Mouse (Mus musculus) small intestine, adult 2 months (tissue): ENCODE results near the gene Olfr311. TPM values are rescaled to one million over a fixed set of nuclear protein-coding genes. Genes with fewer than 3 reads are reported as not detected.
"Not testable (repeated sequence)": the region's sequence is repeated elsewhere in the genome, so short reads cannot be mapped to it uniquely, and the experiment has no call there.

Experiments
- H3K27ac ChIP-seq: fragments of 200-500 bp; 2 replicates; pipeline ENCODE4 v1.5.1; 2012; ENCODE audit warnings: low read depth, low read length, control low read depth, inconsistent platforms; ENCODE audit not compliant: insufficient read depth
- H3K27me3 ChIP-seq: fragments of 200-500 bp; 2 replicates; pipeline ENCODE4 v1.6.1; 2012; ENCODE audit warnings: mild to moderate bottlenecking, moderate library complexity, low read length, inconsistent platforms; ENCODE audit not compliant: control insufficient read depth, insufficient read depth
- H3K36me3 ChIP-seq: fragments of 200-500 bp; 2 replicates; pipeline ENCODE4 v1.6.1; 2012; ENCODE audit warnings: mild to moderate bottlenecking, low read length, control low read depth, inconsistent platforms; ENCODE audit not compliant: control insufficient read depth, insufficient read depth
- H3K4me1 ChIP-seq: fragments of 200-500 bp; 2 replicates; pipeline ENCODE4 v1.6.1; 2012; ENCODE audit warnings: low read length, inconsistent platforms, mixed read lengths; ENCODE audit not compliant: control insufficient read depth, insufficient read depth, insufficient read length
- H3K4me3 ChIP-seq: fragments of 200-500 bp; 2 replicates; pipeline ENCODE4 v1.5.1; 2012; ENCODE audit warnings: low read depth, mild to moderate bottlenecking, control low read depth, inconsistent platforms, low read length, moderate library complexity
- CTCF ChIP-seq: fragments of 200-500 bp; IDR thresholded peaks from 2 replicates; pipeline ENCODE4 v1.5.1; 2012; ENCODE audit warnings: low read depth, mild to moderate bottlenecking, control low read depth, inconsistent platforms, low read length, moderate library complexity, mixed read lengths; ENCODE audit not compliant: insufficient replicate concordance, insufficient read length; ENCODE audit errors: extremely low read depth
- POLR2A ChIP-seq: fragments of 200-500 bp; IDR thresholded peaks from 2 replicates; pipeline ENCODE4 v1.6.1; 2012; ENCODE audit warnings: low read depth, mild to moderate bottlenecking, control low read depth, inconsistent platforms, low read length, moderate library complexity
- WGBS: fragments of 180-500 bp; shearing (Covaris S2); methylation state at CpG from one replicate; pipeline ENCODE4 v1.1.7; 2018; 5-methylcytosine and 5-hydroxymethylcytosine counted together
- polyA plus RNA-seq: library from polyadenylated mRNA; depleted of rRNA; stranded (reverse); fragments of >200 nt; gene quantifications from 2 replicates; pipeline ENCODE4 v1.2.3, GENCODE M21; 2012

Olfr311 gene
- polyA plus RNA-seq, 1 experiment: not detected

DNA sequence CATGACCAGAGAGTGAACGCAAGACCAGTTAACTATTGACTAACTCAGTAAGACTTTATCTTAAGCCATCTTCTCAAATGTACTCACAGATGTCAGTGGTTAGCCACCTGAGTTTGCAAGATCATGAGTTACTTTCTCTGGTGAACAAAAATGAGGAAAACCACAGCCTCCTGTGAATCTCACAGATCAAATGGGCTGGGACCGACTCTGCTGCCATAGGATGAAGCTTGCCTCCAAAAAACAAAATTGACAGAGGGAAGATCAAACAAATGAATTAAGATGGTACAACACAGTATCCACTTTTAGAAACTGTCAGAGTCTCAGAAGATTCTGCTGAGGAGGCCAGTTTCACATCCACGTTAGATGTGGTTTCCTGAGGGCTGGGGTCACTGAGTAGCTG is 9.3 kb upstream of the Olfr311 start:
- WGBS: 64% methylated on average over 3 of the region's 3 CpGs
- Histone ChIP-seq H3K4me1 (no peaks in the 10 kb centered on the region), H3K27ac (no peak overlapping the region), H3K27me3 (no peaks in the 10 kb centered on the region), H3K4me3 (no peak overlapping the region), H3K36me3 (no peaks in the 10 kb centered on the region)
- no peak for TF ChIP-seq POLR2A
- TF ChIP-seq CTCF: no peak

DNA sequence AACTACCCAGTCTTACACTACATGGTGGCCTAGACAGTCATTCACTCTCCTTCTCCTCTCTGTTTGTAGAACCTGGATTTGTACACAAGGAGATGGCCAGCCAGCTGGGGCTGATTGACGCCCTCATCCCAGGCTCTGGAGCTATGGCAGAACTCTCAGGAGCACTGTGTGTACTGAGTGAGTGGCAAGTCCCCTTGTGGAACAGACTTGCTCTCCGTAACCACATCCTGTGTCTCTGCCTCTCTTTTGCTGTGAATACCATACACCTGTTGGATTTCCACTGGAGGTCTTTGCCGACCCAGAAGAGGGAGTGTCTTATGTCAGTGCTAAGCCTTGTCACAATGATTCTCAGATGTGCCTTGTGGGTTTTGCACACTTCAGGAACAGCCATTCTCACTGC is 6.5 kb upstream of the Olfr311 start:
- H3K27me3 ChIP-seq, H3K36me3 ChIP-seq, H3K4me1 ChIP-seq, H3K27ac ChIP-seq, H3K4me3 ChIP-seq: not testable (repeated sequence)
- 71% methylated on average over 3 of the region's 3 CpGs for WGBS

DNA sequence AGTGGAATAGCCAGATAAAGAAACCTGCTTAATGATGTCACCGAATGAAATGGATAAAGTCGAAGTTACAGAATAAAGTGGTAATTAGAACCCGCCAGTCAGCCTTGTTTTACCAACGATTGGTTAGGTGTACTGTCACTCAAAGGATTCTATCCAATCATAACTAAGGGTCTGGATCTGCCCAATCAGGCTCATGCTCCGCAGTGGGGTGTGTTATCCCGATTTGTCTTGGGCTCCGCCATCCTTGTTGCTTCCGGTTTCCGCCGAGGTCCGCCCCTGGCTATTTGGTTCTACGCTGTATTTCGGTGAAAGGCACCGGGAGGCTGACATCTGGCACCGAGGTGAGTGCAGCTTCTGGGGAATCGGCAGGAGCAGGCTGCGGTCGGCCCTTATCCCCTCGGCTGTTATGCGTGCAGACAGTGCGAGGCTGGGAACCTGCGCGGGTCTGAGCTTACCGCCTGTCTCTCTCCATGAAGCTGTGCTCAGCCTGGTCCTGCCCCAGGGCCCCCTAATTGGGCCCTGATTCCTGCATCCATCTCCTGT is 7.9 kb downstream of the Olfr311 start, which contains the start of gene Gm12258:
Gm12258 (plus strand) TSS at position 240 of the 543 bp plus-strand sequence.
- Histone ChIP-seq H3K27ac (0 out of 2 replicates have a peak within 1 kb of the TSS, but pooled peaks have one; percentile 13), H3K36me3 (peaks cover 1% of the 10 kb centered on the region)

DNA sequence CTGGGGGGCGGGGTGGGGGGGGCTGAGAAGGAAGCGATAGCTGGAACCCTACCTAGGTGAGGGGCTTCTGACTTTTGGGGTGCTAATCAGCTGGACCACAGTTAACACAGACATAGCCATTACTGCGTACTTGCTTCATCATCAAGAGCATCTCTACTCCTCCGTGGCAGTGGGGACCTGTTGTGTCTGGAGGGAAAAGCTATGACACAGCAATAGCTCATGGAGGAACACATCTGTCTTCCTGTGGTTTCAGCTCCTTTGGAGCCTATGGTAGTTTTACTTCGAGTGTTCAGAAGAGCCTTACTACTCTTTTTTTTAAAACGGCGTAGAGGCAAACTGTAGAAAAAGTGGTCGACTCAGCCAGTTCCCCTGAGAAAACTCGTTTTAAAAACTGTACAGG is 8.6 kb downstream of the Olfr311 start:
- H3K4me1 ChIP-seq: 0 out of 2 replicates have a peak, but pooled peaks cover 2% of the 10 kb centered on the region
- no peak overlapping the region for H3K27ac ChIP-seq
- TF ChIP-seq CTCF (no peak), POLR2A (no peak)
- peak overlapping the region; percentile 80 for H3K4me3 ChIP-seq
- 30% methylated on average over 9 of the region's 9 CpGs for WGBS
- H3K27me3 ChIP-seq: no peaks in the 10 kb centered on the region
- H3K36me3 ChIP-seq: peaks cover 1% of the 10 kb centered on the region

More for the DNA sequence above, 7.9 kb downstream of the Olfr311 start, which contains the start of gene Gm12258:
- under 1% methylated on average over 24 of the region's 24 CpGs for WGBS
- H3K4me1 ChIP-seq: 0 out of 2 replicates have a peak, but pooled peaks cover 2% of the 10 kb centered on the region
- TF ChIP-seq CTCF (no peak), POLR2A (0 out of 2 replicates have a peak, but pooled peaks have one; percentile 45)
- no peaks in the 10 kb centered on the region for H3K27me3 ChIP-seq
- H3K4me3 ChIP-seq: peak within 1 kb of the TSS; percentile 80

DNA sequence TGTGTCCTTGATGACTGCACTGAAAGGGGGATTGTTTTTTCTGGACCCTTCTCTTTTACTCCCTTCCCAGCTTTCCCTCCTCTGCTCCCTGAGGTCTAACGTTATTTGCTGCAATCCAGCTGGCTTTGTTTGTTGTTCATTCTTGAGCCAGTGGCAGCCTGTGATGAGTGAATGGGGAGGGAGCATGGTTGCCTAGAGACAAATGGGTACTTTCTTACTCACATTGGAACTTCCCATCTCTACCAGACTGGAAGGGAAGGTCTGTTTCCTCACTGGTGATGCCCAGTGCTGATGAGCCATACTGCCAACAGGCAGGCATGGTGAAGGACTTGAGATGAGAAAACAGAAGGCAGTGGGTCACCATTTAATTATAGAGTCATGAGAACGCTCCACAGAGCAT is 10.7 kb downstream of the Olfr311 start:
- Histone ChIP-seq H3K27ac (no peak overlapping the region), H3K36me3 (peaks cover 6% of the 10 kb centered on the region), H3K27me3 (no peaks in the 10 kb centered on the region), H3K4me3 (no peak overlapping the region), H3K4me1 (0 out of 2 replicates have a peak, but pooled peaks cover 2% of the 10 kb centered on the region)
- 63% methylated on average over 2 of the region's 2 CpGs for WGBS
- TF ChIP-seq CTCF (no peak), POLR2A (no peak)

DNA sequence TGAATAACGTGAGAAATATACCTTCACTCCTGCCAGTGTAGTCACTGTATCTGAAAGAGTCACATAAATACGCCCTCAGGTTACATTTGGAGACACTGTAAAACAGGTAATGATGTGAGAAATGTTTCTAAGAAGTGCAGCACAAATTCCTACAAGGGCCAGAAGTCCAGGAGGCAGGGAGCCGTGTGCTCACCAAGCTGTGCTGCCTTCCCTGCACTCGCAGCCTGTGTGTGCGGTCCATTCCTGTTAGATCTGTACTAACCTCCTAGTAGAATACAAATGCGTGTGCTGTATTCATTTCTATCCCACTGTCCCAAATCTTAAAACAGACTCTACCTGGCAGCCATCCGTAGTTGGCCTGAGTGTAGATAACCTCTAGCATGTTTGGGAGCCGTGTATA is 21.7 kb downstream of the Olfr311 start:
- TF ChIP-seq POLR2A (no peak), CTCF (no peak)
- Histone ChIP-seq H3K36me3 (peaks cover 37% of the 10 kb centered on the region), H3K4me1 (no peaks in the 10 kb centered on the region), H3K4me3 (no peak overlapping the region), H3K27ac (no peak overlapping the region), H3K27me3 (no peaks in the 10 kb centered on the region)
- WGBS: 96% methylated on average over 8 of the region's 8 CpGs

DNA sequence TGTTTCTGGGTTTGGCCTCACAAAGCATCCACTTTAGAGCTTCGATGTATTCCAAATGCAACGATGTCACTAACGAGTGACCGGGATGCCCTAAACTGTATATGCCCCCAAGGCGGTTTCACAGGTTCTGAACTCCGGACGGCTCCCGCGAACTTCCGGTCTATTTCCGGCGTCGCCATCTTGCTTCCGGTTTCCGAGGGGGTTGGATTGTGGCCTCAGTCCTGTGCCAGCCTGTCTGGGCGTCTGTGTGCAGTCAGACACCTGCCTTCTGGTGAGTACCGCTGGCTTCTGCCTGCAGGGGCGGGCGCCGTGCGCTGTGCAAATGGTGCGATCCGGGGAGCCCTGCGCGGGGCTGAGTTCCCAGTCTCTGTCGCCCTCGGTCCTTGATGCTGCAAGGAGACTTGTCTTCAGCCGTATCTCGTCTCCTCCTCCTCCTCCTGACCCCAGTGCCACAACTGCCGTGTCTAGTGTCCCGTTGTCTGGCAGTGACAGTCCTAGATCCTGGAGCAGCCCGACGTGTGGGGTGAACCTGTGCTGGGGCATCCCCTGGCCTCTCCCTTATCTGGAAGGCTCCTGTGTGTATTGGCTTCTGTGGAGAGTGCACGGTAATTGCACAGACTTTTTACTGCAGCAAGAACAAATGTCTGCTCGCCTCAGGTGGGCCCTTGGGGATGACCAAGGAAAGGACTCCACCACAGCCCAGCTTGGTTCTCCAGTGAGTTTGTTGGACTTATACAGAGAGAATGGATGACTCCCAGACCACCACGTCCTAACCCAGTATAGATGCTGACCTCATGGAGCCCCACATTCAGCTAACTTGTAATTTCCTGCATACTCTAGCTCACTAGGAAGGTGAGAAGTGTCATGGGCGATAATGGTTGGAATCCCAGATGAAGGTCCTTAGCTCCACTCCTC is 28.2 kb downstream of the Olfr311 start, which contains the start of gene 2810021J22Rik:
2810021J22Rik (plus strand) TSS at position 178 of the 915 bp plus-strand sequence.
- peak within 1 kb of the TSS; percentile 64 for H3K4me3 ChIP-seq
- TF ChIP-seq POLR2A: peak; percentile 60
- TF ChIP-seq CTCF: no peak
- H3K4me1 ChIP-seq: peaks cover 2% of the 10 kb centered on the region; the same call in 1 of the 2 replicates
- WGBS: 2% methylated on average over 37 of the region's 37 CpGs
- no peaks in the 10 kb centered on the region for H3K27me3 ChIP-seq
- 0 out of 2 replicates have a peak, but pooled peaks cover 3% of the 10 kb centered on the region for H3K36me3 ChIP-seq
- H3K27ac ChIP-seq: 0 out of 2 replicates have a peak within 1 kb of the TSS, but pooled peaks have one; percentile 2
